Mouse (Mus musculus): ENCODE measurements around the gene Rad51c. TPM values are rescaled to one million over a fixed set of nuclear protein-coding genes. Genes with fewer than 3 reads are reported as not detected.

Gene Rad51c
- total RNA-seq, 1 experiment from 2014 or later: 3.6 TPM

- no peak for DNase-seq
Observed at GRCm38 (mm10) chr11:87367061-87367460, 37.7 kb downstream of the Rad51c start.

DNA sequence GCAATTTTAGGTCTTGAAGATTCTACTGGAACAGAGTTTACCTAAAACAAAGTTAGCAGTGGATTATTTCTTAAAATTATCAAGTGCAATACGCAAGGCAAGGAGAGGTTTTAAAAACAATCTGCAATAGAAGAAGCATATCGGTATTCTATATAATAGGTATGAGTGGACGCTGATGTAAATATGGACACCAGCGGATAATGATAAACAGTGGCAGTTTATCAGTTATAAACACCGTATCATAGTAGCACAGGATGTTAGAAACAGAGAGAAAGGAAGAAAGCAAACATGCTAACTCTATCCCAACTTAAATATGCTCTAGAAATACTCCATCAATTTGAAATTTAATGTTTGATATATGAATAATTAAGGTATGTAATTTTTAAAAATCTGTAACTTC lies 39.6 kb downstream of the Rad51c start:
- DNase-seq: no peak

GRCm38 (mm10) chr11:87359262-87359612 lies 45.5 kb downstream of the Rad51c start:
- DNase-seq: no peak

DNA sequence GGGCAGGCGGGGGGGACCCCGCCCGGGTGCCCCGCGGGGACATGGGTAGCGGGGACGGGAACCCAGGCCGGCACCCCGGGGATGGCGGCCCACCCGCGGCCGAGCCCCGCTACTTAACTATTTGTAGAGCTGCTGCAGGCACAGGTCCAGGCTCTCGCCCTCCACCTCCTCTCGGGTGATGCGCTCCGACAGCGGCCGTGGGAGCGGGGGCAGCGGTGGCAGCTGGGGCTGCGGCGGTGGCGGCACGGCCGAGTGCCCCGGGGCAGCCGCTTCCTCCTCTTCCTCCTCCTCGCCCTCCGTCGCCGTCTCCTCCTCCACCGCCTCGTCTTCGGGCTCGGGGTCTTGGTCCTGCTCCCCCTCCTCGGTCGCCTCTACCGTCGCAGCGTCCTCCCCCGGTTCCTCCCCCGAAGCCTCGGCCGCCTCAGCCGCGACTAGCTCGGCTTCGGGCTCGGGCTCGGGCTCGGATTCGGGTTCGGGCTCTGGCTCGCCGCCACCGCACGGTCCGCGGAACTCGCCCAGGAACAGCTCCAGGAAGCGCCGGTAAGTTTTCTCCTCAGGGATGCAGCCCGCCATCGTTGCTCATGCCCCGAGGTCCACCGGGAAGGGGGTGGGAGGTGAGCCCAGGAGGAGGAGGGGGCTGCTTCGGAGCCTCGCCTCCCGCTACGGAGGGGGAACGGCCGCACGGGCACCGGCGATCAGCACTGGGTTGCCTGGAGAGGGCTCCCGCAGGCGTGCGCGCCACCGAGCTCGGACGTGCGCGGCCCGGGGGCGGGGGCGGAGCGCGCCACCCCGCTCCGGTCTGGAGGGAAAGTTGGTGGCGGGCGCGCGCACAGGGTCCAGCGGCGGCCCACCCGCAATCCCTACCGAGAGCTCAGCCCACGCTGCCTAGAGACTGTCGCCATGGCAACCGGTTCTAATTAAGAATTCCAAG lies 46.2 kb downstream of the Rad51c start, which contains the start of gene Ppm1e:
TSS of gene Ppm1e (minus strand) at position 693 of the 931 bp plus-strand sequence.
- peak; percentile 90 for DNase-seq

- DNase-seq: peak; percentile 43
Observed at GRCm38 (mm10) chr11:87357317-87358300, 47.1 kb downstream of the Rad51c start.

DNA sequence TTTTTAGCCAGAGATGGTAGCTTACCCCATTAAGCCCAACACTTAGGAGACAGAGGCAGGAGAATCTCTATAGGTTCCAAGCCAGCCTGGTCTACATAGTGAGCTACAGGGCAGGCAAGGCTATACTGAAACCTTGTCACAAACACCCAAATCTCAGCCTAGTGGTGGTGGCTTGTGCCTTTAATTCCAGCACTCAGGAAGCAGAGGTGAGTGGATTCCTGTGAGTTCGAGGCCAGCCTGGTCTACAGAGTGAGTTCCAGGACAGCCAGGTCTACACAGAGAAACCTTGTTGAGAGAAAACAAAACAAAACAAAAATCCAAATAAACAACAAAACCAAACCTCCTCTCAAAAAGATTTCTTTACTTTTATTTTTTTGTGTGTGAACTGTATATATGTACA lies 49.9 kb downstream of the Rad51c start:
- DNase-seq: no peak

GRCm38 (mm10) chr11:87353646-87354170 lies 51.0 kb downstream of the Rad51c start:
- peak; percentile 20 for DNase-seq

Other genes with a start within 250 kb of the Rad51c start
- 14.6 and 16.1 TPM in 2 replicates for gene Ppm1e, start 45.9 kb downstream of the Rad51c start, total RNA-seq (2021)
- gene Tex14, start 111 bp upstream of the Rad51c start, total RNA-seq (2021): 0.53 and 0.67 TPM in 2 replicates
- gene Gm11492, start 161.7 kb upstream of the Rad51c start, total RNA-seq (2021): not detected in 2 replicates
- gene Sept4, start 163.9 kb upstream of the Rad51c start, total RNA-seq (2021): 44.4 and 45.3 TPM in 2 replicates
- 23.7 and 27.7 TPM in 2 replicates for gene Mtmr4, start 187.2 kb upstream of the Rad51c start, total RNA-seq (2021)
- gene Hsf5, start 212.2 kb upstream of the Rad51c start, total RNA-seq (2021): not detected in 2 replicates

All from adrenal gland, postnatal 14 days (tissue).